Mouse (Mus musculus) small intestine, adult 2 months (tissue): Measurements from ENCODE around the gene Smyd4.

Source experiments
- CTCF ChIP-seq: fragments of 200-500 bp; IDR thresholded peaks from 2 replicates; pipeline ENCODE4 v1.5.1; 2012; ENCODE audit warnings: low read depth, mild to moderate bottlenecking, control low read depth, inconsistent platforms, low read length, moderate library complexity, mixed read lengths; ENCODE audit not compliant: insufficient replicate concordance, insufficient read length; ENCODE audit errors: extremely low read depth
- POLR2A ChIP-seq: fragments of 200-500 bp; IDR thresholded peaks from 2 replicates; pipeline ENCODE4 v1.6.1; 2012; ENCODE audit warnings: low read depth, mild to moderate bottlenecking, control low read depth, inconsistent platforms, low read length, moderate library complexity

GRCm38 (mm10) chr11:75304797-75305196 is 43.4 kb upstream of the Smyd4 start:
- no peak for TF ChIP-seq CTCF
- no peak for TF ChIP-seq POLR2A
